Comparison of ENCODE assay signal across 24 mouse cellular contexts in genomic region chr11:64188701-64189100, GRCm38 (mm10).
"Had no signal": no experiment of that assay in that cellular context is flagged by ENCODE, and none has a peak within 500 bp of the region (broad histone marks: within the 10 kb centered on the region; RNA-seq: fewer than 3 reads in every experiment).

No protein-coding gene starts in this region.

- H3K36me3 ChIP-seq: limb, embryonic 12.5 days; limb, embryonic 15.5 days; lung, embryonic 15.5 days; midbrain, embryonic 12.5 days; midbrain, embryonic 15.5 days; neural tube, embryonic 12.5 days; neural tube, embryonic 15.5 days had no signal

- H3K9me3 ChIP-seq: limb, embryonic 12.5 days; limb, embryonic 15.5 days; lung, embryonic 15.5 days; midbrain, embryonic 12.5 days; midbrain, embryonic 15.5 days; neural tube, embryonic 12.5 days; neural tube, embryonic 15.5 days had no signal

- DNase-seq: kidney, adult 2 months; kidney, postnatal 25 days; layer of hippocampus, adult 9-11 months; left cerebral cortex, postnatal 4 days; lung, adult 18-20 months; lung, postnatal 10 days; lung, postnatal 36 days; right cerebral cortex, adult 18-20 months; right cerebral cortex, postnatal 14 days; right cerebral cortex, postnatal 4 days; thymus, adult 2 months; thymus, postnatal 14 days; thymus, postnatal 4 days had no signal

- H3K4me3 ChIP-seq: layer of hippocampus, adult 2 months; limb, embryonic 12.5 days; limb, embryonic 15.5 days; lung, embryonic 15.5 days; midbrain, embryonic 12.5 days; midbrain, embryonic 15.5 days; neural tube, embryonic 12.5 days; neural tube, embryonic 15.5 days had no signal

- H3K4me2 ChIP-seq: limb, embryonic 12.5 days; limb, embryonic 15.5 days; lung, embryonic 15.5 days; midbrain, embryonic 12.5 days; midbrain, embryonic 15.5 days; neural tube, embryonic 12.5 days; neural tube, embryonic 15.5 days had no signal

- H3K9ac ChIP-seq: limb, embryonic 12.5 days; limb, embryonic 15.5 days; liver, embryonic 14.5 days; lung, embryonic 15.5 days; midbrain, embryonic 12.5 days; midbrain, embryonic 15.5 days; neural tube, embryonic 12.5 days; neural tube, embryonic 15.5 days had no signal

- H3K27ac ChIP-seq: kidney, postnatal 0 days; layer of hippocampus, adult 2 months; limb, embryonic 12.5 days; limb, embryonic 15.5 days; liver, embryonic 14.5 days; lung, embryonic 15.5 days; midbrain, embryonic 12.5 days; midbrain, embryonic 15.5 days; neural tube, embryonic 12.5 days; neural tube, embryonic 15.5 days; stomach, postnatal 0 days had no signal

- H3K27me3 ChIP-seq: limb, embryonic 12.5 days; limb, embryonic 15.5 days; lung, embryonic 15.5 days; midbrain, embryonic 12.5 days; midbrain, embryonic 15.5 days; neural tube, embryonic 12.5 days; neural tube, embryonic 15.5 days had no signal

- ATAC-seq: midbrain, embryonic 15.5 days had no signal

- H3K4me1 ChIP-seq: limb, embryonic 15.5 days; neural tube, embryonic 12.5 days; neural tube, embryonic 15.5 days had no signal
